Mouse (Mus musculus) kidney, adult 18-20 months (tissue): Measurements from ENCODE around the gene Strip1.
"Not testable (repeated sequence)": the region's sequence is repeated elsewhere in the genome, so short reads cannot be mapped to it uniquely, and the experiment has no call there.

ENCODE experiments used
- DNase-seq: peaks from one replicate; pipeline ENCODE4 v3.0.0; 2021

Gene Strip1

DNA sequence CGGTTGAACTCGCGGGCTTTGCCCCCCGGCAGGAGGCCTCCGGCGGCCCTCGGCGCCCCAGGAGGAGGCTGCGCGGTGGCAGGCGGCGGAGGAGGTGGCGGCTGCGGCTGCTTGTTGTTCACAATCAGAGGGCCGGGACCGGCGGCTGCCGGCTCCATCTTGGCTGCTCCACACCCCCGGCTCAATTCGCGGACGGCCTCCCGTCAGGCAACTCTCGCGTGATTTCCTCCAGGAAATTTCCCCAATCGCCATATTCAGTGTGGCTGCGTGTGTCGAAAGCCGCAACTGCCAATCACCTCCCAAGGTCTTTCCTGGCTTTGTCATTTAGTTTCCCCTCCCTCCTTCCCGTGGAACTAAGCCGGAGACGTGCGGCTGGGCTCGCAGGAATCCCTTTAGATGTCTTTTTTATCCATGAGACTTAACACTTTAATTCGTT lies at the start of gene Strip1:
Gene Strip1 (minus strand): TSS at position 172 of the 436 bp plus-strand sequence.
- DNase-seq = peak; percentile 92

DNA sequence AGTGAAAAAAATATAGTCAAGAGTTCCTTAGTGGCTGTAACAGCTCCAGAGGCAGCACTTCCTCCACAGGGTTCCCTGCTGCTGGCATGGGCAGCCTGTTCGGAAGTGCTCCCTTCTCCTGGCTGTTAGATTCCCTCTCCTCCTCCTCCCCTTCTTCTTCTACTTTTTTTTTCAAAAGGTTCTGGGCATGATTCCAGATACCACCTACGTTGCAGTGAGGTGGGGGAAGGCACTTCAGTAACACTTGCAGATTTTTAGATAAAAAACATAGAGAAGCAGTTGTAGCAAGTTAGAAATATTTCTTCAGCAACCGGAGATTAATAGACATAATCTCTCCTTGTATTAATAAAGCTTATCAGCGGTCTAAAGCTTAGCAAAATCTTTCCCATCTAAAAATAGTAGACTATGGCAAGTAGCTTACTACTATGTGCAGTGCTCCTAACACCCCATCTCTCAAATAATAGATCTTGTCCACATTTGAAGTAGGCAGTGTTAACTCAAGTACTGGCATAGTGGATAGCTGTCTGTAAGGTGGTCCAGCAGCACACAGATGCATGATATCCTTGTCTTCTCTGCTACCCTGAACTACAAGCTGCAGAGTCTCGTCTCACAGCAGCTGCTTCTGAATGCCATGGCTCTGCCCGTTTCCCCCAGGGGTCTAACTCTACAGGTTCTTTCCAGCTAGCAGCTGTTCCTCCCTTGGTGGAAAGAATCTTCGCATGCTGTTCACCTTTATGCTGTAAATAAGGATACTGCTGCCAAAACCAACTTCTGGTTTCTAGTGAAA lies 49.5 kb upstream of the Strip1 start:
- no peak for DNase-seq

DNA sequence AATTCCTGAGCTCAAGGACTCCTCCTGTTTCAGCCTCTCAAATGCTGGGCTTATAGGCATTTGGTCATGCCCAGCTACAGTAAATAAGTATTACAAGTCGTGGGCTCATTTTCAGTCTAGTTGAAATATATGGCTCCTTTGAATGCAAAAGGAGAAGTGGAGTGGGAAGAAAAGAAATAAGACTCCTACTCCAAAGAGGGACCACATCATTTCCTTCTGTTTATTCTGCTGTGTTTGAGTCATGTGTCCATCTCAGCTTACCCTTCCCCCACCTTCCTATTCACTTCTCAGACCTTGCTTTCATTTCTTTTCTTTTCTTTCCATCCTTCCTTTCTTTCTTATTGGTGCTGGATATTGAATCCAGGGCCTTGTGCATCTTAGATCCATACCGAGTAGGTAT lies 40.0 kb upstream of the Strip1 start:
- DNase-seq = no peak

DNA sequence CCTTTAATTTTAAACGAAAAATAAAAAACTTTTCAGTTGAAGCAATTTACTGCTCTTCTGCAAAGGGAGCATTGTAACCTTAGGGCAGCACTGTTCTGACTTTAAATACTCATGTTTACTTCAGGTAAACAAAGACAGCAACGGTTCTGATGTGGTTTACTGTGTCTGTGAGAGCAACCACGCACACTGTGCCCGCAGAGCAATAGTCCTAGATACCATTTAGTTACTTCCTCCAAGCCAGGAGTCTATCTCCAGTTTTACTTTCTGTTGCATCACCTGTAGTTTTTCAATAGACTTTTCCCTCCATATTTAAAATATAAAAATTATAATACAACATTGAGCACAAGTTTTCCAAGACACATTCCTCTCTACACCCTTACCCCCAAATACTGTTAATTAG lies 39.0 kb upstream of the Strip1 start:
- no peak for DNase-seq

DNA sequence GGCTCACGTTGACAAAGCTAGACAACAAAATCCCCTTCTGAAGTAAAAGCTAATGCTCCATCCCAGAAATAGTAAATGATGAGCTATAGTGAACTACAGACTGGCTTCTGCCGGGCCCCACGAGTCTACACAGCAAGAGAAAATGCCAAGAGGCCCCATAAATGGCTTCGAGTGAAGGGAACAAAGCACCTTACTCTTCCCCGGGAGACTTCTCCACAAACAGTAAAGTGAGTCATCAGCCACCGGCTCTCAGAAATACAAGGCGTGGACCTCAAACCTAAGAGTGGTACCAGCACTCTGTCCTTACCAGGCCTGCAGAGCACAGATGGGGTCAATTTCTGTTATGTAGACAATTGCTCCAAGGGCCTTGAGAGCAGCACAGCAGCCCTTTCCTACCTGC lies 37.3 kb upstream of the Strip1 start:
- no peak for DNase-seq

DNA sequence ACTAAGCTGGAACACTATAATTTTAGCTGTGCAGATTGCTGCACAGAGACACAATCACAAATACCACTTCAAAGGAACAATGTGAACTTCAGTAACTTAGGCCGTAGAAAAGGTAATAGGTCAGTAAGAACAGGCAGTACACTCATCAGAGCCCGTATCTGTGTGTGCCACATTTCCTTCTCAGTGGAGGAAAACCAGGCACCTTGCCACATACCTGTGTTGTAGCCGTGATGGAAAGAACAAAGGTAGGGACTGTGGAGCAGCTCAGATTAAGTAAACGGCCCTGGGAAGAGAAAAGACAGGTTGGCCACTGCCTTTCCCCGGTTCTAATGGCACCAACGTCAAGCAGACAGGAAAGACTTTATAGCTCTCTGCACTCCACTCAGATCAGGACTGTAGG lies 35.9 kb upstream of the Strip1 start:
- no peak for DNase-seq

DNA sequence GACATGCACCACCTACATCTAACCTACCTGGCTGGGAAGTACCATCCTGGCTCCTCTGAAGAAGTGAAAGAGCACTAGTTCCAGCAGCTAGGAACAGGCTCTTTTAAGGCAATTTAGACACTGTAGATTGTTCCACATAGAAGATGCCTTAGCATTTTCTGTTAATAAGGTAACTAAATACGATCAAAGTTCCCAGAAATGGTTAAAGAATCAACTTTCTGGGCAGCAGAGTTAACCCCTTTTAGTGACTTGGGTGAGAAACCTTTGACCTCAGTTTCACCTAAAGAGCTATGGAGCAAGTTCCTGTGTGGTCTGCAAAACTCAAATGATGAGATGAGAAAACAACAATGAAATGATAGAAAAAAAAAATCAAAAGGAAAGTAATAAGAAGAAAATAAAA lies 33.1 kb upstream of the Strip1 start:
- DNase-seq = peak; percentile 20

DNA sequence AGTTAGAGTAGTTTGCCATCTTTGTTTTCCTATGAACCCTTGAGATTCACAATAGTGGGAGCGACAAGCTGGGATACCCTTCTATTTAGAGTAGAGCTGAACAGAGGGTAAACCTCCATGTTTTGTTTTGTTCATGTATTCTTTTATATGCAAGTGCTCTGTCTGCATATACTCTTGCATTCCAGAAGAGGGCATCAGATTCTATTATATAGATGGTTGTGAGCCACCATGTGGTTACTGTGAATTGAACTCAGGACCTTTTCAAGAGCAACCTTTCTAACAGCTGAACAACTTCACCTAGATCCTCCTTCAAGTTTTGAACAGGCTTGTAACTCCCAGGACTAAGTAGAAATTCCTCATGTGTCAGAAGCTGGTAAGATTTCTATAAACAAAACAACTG lies 27.5 kb upstream of the Strip1 start:
- DNase-seq = no peak

DNA sequence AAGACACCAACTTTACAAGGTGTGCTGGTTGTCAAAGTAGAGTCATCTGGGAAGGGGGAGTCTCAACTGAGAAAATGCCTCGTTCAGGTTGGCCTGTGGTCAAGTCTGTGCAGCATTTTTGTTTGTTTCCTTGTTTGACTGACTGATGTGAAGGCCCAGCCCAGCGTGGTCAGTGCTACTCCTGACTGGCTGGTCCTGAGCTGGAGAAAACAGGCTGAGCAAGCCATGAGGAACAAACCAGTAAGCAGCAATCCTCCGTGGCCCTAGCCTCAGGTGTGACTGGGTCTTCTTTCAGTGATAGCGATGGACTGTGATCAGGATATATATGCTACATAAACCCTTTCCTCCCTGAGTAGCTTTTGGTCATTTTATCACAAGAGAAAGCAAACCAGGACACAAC lies 25.4 kb upstream of the Strip1 start:
- no peak for DNase-seq

DNA sequence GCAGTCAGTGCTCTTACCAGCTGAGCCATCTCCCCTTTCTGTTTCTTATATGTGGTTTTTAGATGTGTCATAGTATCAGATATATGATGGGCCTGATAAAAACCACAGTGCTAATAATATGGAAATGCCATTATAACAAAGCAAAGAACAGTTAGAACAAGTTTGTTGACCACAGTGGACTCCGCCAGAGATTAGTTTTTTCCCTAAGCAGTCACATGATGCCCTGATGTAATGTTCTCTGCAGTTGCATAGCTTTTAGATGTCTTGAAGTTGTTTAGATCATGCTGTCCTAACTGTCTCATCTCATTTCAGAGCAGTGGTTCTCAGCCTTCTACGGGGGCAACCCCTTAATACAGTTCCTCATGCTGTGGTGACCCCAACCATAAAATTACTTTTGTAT lies 24.7 kb upstream of the Strip1 start:
- DNase-seq = no peak

DNA sequence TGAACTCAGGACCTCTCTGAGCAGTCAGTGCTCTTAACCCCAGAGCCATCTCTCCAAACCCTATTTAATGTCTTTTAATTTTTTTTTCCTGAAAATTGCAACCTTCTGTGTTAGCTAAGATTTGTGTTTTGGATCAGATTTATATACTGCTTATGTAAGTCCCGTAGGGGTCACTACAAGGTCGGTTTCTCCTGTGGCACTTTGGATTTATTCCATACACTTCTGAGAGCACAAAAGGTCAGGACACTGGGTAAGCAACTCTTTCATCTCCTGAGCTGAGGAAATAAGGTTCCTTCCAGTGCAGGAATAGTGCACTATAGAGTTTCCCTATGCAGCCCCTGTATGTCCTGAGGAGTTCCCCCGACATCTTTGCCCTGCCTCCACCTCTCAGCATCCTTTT lies 24.0 kb upstream of the Strip1 start:
- no peak for DNase-seq

DNA sequence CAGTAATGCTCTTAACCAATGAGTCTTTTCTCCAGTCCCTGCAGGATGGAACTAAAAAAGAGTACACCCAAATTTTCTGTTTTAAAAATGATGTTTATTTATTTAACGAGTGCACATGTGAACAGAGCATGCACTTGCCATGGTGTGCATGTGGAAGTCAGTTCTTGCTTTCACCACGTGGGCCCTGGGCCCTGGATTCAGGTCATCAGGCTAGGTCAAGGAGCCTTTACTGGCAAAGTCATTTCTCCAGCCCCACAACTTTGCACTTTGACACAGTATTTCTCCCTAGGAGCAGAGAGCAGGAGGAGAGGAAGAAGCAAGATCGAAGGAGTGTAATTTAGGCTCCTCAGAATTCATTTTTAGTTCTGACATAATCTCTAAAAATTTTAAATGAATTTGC lies 23.4 kb upstream of the Strip1 start:
- DNase-seq = peak; percentile 35

DNA sequence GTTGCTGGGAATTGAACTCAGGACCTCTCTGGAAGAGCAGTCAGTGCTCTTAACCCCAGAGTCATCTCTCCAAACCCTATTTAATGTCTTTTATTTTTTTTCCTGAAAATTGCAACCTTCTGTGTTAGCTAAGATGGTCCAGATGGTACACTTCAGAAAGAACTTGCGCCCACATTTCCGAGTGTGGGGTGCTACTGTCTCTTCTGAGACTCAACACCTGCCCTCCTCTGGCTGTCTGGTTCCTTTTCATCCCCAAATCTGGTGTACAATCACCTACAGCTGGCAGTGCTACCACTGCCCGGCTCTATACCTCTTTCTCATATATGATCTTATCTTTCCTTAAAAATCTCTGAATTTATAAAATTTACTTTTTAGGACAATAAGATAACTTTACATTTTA lies 21.5 kb upstream of the Strip1 start:
- no peak for DNase-seq

DNA sequence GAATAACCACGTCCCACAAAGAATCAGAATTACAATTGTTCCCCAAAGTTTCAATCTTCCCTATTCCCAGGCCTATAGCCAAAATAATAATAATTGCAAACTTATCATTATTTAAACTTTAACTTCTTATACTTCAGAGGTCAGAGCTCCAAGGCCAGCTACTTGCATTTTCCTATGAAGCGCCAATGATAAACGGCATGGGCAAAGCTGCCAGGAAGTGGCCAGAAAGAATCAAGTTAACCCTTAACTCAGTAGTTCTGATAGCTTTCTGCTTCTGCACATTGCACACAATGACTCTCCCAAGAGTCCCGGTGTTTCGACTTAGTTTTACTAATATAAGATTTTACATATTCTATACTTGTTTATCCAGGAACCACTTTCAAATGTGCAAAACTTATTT lies 18.8 kb upstream of the Strip1 start:
- DNase-seq = not testable (repeated sequence)

DNA sequence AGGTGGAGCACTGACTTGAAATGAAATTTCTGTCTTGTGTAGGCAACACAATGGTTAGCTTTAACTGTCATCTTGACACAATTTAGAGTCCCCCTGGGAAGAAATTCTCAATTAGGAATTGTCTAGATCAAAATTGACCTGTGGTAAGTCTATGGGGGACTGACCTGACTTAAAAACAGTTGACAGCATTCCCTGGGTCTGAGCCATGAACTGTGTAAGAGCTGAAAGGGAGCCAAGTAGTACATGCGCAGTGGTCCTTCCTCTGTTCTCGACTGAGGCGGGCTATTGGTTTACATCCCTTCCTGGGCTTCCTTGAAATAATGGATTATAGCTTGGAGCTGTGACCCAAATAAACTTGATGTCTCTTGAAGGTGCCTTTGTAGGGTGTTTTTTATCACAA lies 15.5 kb upstream of the Strip1 start:
- DNase-seq = peak; percentile 2

DNA sequence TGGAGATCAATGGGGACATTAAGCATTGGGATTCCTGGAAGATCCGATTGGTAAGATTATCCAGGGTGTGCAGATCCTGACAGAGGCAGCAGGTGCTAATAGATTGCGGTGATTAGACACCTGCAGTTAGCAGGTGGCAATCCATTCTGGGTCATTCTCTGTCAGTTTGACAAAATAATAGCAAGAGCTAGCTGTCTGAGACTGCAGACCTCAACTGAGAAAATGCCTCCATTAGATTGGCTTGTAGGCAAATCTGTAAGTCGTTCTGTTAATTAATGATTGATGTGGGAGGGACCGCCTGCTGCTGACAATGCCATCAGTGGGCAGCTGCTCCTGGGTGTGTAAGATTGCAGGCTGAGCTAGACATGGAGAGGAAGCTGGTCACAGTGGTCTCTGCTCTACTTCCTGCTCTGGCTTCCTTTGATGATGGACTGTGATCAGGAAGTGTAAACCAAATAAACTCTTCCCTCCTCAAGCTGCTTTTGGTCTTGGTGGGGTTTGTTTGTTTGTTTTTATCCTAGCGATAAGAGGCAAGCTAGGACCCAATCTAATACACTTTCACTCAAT lies 6.2 kb upstream of the Strip1 start:
- peak; percentile 2 for DNase-seq

DNA sequence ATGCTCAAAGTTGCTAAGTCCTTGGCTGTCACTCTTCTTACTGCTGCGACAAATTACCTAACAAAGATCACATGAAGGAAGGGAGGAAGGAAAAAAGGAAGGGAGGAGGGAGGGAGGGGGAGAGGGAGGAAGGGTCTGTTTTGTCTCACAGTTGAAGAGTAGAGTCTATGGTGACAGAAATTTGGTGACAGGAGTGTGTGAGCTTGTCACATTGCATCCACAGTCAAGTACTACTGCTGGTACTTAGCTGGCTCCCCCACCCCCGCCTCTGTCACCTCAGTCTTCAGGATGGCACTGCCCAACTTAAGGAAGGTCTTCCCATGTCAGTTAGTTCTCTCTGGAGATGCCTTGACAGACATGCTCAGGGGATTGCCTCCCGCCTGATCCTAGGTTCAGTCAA lies 4.7 kb upstream of the Strip1 start:
- no peak for DNase-seq

DNA sequence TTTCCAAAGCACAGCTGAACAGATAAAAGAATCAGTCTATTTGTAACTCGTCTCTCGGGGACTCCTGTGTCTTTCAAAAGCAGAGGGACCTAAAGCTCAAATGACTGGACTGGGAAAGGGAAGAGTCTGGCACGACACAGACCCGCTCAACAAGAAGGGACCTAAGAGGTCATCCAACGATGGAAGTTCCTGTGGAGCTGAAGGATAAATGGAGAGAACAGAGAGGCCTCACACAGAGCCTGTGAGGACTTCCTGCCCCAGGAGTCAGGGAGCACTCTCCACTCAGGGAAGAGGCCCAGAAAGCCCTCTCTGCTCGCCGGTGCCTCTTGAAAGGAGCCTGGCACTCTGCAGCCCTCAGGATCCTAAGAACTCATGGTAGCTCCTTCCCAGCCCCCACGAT lies 4.3 kb upstream of the Strip1 start:
- no peak for DNase-seq

DNA sequence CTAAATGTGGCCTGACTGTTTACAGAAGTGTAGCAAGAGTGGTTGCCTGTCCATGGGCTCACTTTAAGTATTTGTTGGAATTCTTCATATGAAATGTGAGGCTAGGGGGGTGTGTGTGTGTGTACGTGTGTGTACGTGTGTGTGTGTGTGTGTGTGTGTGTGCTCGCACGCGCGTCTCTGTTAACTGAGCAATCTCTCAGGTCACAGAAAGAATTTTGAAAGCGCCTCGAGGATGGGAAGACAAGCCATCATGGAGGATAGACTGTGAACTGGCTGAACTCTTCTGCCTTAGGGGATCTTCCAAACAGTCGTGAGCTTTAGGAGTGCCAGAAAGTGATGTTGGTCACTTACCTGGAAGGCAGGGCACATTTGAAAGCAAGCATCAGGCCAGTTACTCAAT lies 2.4 kb upstream of the Strip1 start:
- peak; percentile 0 for DNase-seq

DNA sequence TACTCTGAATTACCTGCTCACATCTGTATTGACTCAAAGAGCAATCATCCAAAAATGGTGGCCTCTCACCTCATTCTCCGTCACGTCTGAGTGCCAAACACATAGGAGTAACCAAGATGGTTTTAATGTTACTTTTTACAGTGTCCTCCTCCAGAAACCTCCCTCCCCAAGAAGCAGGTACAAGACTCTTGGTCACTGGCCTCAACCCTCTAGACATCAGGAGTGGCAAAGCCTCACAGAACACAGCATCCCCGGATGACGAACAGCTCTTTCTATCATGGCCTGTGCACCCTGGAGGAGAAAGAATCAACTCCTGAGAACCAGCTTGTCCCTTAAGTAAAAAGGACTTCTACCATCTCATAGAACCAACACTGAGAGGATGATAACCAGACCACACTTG lies 1.3 kb upstream of the Strip1 start:
- peak; percentile 1 for DNase-seq

DNA sequence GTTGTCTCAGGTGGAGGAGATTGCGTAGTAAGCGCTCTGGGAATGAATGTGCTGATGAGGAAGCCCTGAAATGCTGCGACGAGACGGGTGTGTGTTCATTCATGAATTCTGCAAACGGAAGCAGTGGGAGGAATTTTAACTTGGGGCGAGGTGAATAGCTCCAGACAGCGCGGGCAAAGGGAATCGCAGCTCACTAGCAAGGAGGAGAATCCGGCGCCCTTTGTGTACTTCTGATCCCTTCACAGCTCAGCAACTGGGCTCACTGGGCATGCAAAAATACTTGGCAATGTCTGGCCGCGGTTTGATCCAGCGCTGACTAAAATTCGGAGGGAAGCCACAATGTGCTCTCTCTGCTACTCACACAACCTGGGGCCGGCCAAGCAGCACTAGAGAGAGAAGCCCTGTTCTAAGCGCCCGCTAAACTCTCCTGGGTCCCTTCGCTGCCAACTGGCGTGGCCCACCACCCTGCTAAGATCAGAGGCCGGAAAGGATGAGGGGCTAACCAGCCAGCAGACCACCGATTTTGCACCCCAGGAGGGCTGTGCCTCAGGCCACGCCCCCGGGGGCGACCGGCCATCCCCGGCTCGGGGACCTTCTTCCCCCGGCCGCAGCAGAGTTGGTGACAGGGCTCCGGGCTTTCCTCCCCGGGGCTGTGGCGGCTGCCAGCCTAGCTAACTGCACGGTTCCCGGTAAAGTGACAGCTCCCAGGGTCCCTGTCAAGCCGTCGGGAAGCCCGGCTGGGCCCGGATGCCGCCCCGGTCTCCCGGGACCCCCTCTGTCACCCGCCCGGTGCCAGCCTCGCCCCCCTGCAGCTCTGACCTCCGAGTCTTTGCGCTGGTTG lies 592 bp downstream of the Strip1 start, which contains the start of gene Gm10961:
Gene Gm10961 (plus strand): TSS at position 641 of the 841 bp plus-strand sequence.
- DNase-seq = peak; percentile 70

DNA sequence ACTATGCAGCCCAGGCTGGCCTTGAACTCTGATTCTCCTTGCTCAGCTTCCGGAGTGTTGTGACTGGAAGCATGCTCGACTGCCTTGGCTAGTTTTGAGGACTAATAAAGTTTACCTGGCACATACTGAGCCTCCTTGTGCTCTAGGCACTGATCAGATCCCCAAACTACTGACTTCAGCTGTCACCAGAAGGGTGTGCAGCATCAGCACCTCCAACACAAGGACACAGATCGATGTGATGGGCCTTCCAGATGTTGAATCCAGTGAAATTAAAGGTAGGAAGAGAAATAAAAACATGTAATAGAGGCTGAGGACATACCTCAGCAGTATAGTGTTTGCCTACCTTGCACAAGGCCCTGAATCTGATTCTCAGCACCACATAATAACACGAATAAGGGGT lies 2.1 kb downstream of the Strip1 start:
- DNase-seq = peak; percentile 1

DNA sequence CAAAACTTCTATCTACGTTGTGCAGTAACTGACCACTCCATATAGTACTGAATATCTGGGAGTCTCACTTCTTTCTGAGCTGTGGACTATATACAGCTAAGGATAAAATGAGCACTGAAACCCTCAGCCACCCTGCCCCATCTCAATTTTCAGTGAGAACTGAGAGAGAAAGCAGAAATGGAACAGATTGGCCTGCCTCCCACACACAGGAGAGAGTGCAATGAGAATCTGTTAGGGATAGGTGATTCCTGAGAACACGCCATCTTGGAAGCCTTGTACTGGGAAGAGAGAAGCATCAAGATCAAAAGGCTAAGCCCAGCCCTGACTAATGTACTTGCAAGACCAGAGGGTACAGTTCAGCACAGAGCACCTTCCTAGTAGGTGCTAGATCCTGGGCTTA lies 2.9 kb downstream of the Strip1 start:
- peak; percentile 1 for DNase-seq

DNA sequence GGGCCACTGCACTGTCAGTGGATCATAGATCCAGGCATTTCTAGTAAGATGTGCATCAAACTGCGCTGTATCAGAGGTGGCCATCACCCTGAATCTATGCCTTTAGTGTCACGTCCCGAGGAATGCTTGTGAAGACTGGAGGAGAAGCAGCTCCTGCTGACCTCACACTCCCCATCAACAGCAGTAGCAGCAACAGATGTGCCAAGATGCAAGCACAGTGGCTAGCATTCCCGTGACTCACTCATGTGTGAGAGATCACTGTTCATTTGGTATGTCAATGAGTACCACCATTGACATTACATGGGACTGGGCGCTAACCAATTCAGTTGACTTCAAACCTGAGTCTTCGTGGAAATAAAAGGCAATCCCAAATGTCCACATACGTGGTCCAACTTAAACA lies 3.9 kb downstream of the Strip1 start:
- DNase-seq = peak; percentile 4
